Mouse (Mus musculus) G1E (cell line): ENCODE results near the gene Snx1. TPM values are rescaled to one million over a fixed set of nuclear protein-coding genes. Genes with fewer than 3 reads are reported as not detected.

Source experiments
- ATAC-seq: 2 replicates; pipeline ENCODE4 v1.8.0; 2016; ENCODE audit warnings: mild to moderate bottlenecking; ENCODE audit not compliant: insufficient number of reproducible peaks, poor library complexity, low FRiP score, severe bottlenecking; ENCODE audit errors: extremely low read depth
- DNase-seq: peaks from one replicate; pipeline ENCODE4 v3.0.0; 2012; ENCODE audit warnings: low spot score
- H3K27me3 ChIP-seq: 2 replicates; pipeline ENCODE4 v1.6.1; 2012; ENCODE audit warnings: mild to moderate bottlenecking, low read length, inconsistent platforms; ENCODE audit not compliant: insufficient read depth
- H3K36me3 ChIP-seq: replicated peaks from 2 replicates; pipeline ENCODE3; 2012; ENCODE audit warnings: mild to moderate bottlenecking, inconsistent platforms
- H3K4me1 ChIP-seq: 2 replicates; pipeline ENCODE4 v1.6.1; 2012; ENCODE audit warnings: low read depth, low read length, inconsistent platforms, mixed read lengths; ENCODE audit not compliant: insufficient read depth
- H3K4me3 ChIP-seq: 2 replicates; pipeline ENCODE4 v1.5.1; 2012; ENCODE audit warnings: low read depth, mild to moderate bottlenecking, inconsistent platforms, low read length, moderate library complexity, mixed read lengths
- H3K9me3 ChIP-seq: replicated peaks from 2 replicates; pipeline ENCODE4 v1.6.1; 2012; ENCODE audit warnings: inconsistent platforms
- CTCF ChIP-seq: IDR thresholded peaks from 2 replicates; pipeline ENCODE4 v1.5.1; 2012; ENCODE audit warnings: low read depth, low read length, inconsistent platforms, mixed read lengths
- GATA1 ChIP-seq: IDR thresholded peaks from 2 replicates; pipeline ENCODE4 v1.6.1; 2012; ENCODE audit warnings: borderline replicate concordance, low read length, inconsistent platforms, mixed read lengths
- GATA2 ChIP-seq: IDR thresholded peaks from 2 replicates; pipeline ENCODE4 v1.6.1; 2012; ENCODE audit warnings: low read depth, low read length, inconsistent platforms, borderline replicate concordance
- POLR2AphosphoS5 ChIP-seq: IDR thresholded peaks from 2 replicates; pipeline ENCODE4 v1.6.1; 2012; ENCODE audit warnings: low read depth, low read length, inconsistent platforms; ENCODE audit not compliant: insufficient replicate concordance
- TAL1 ChIP-seq: conservative IDR thresholded peaks from 2 replicates; pipeline ENCODE4 v1.6.1; 2012; ENCODE audit warnings: low read depth, low read length, inconsistent platforms, mixed read lengths
- polyA plus RNA-seq: library from polyadenylated mRNA; stranded (reverse); fragments of >175 nt; gene quantifications from 2 replicates; pipeline ENCODE4 v1.2.3, GENCODE M21; 2012
- total RNA-seq, 2 experiments: library from RNA; stranded (forward) in 1 of 2; stranded (reverse) in 1 of 2; fragments of 200-1000 nt in 1 of 2; fragments of >200 nt in 1 of 2; fragmentation: Nextera tagmentation in 1 of 2; gene quantifications; 2 replicates each; pipeline ENCODE4 v1.2.3; 2014 to 2017

Gene Snx1
- total and polyA plus RNA-seq, 3 experiments: 81.1 to 230 (median 227) TPM

DNA sequence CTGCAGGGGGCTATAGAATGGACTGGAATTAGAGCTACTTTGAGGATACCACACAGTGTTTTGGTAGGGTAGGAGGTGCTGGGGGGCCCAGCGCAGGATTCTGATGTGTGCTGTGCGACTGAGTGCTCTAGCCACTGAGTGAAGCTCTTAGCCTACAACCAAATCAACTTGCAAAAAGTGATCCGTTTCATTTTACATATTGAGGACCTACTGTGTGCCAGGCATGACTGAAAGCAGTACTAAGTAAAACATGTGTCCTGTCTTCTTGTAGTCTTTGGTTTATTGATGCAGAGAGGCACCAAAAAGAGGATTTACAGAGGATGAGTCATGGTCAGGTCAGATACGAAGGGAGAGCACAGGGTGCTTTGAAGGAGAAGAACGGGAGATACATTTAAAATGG lies 40.8 kb upstream of the Snx1 start:
- Histone ChIP-seq H3K9me3 (no peaks in the 10 kb centered on the region), H3K4me3 (no peak overlapping the region), H3K4me1 (peaks cover 42% of the 10 kb centered on the region), H3K27me3 (no peaks in the 10 kb centered on the region), H3K36me3 (peaks cover 79% of the 10 kb centered on the region)
- DNase-seq: no peak
- no peak for ATAC-seq
- TF ChIP-seq POLR2AphosphoS5: no peak
- no peak for TF ChIP-seq TAL1
- no peak for TF ChIP-seq CTCF

GRCm38 (mm10) chr9:66162995-66163394 lies 36.6 kb upstream of the Snx1 start:
- TF ChIP-seq CTCF: no peak
- TF ChIP-seq TAL1: no peak
- no peak for TF ChIP-seq GATA1
- no peak for TF ChIP-seq GATA2
- no peak for TF ChIP-seq POLR2AphosphoS5
- H3K4me1 ChIP-seq: peaks cover 52% of the 10 kb centered on the region

DNA sequence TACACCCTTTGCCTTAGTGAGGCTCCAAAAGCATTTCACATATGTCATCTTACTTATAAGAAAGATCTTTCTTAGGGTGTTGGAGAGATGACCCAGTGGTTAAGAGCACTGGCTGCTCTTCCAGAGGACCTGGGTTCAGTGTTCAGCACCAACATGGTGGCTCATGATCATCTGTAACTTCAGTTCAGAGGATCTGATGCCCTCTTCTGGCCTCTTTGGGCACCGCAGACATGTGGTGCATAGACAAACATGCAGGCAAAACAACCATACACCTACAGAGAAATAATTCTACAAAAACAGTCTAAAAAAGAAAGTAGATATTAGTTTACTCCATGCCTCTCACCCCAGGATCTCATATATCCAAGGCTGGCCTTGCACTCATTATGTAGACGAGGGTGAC lies 33.8 kb upstream of the Snx1 start:
- no peaks in the 10 kb centered on the region for H3K27me3 ChIP-seq
- H3K4me1 ChIP-seq: peaks cover 52% of the 10 kb centered on the region
- H3K36me3 ChIP-seq: peaks cover 34% of the 10 kb centered on the region
- ATAC-seq (no peak), DNase-seq (no peak)
- TF ChIP-seq GATA2 (no peak), GATA1 (no peak), CTCF (no peak), POLR2AphosphoS5 (no peak), TAL1 (no peak)
- no peaks in the 10 kb centered on the region for H3K9me3 ChIP-seq
- H3K4me3 ChIP-seq: no peak overlapping the region

More at GRCm38 (mm10) chr9:66162995-66163394, 36.6 kb upstream of the Snx1 start:
- H3K9me3 ChIP-seq: no peaks in the 10 kb centered on the region
- no peak overlapping the region for H3K4me3 ChIP-seq
- peaks cover 62% of the 10 kb centered on the region for H3K36me3 ChIP-seq
- ATAC-seq (no peak), DNase-seq (no peak)
- no peaks in the 10 kb centered on the region for H3K27me3 ChIP-seq

- no peak for ATAC-seq
- DNase-seq: no peak
- Histone ChIP-seq H3K4me1 (peaks cover 52% of the 10 kb centered on the region), H3K36me3 (peaks cover 30% of the 10 kb centered on the region), H3K4me3 (peak overlapping the region; percentile 79; the same call in 1 of the 2 replicates), H3K9me3 (no peaks in the 10 kb centered on the region), H3K27me3 (peaks cover 5% of the 10 kb centered on the region)
- TF ChIP-seq POLR2AphosphoS5 (no peak), GATA1 (no peak), TAL1 (no peak), CTCF (no peak), GATA2 (no peak)
Observed at GRCm38 (mm10) chr9:66158885-66159430, 32.6 kb upstream of the Snx1 start.

DNA sequence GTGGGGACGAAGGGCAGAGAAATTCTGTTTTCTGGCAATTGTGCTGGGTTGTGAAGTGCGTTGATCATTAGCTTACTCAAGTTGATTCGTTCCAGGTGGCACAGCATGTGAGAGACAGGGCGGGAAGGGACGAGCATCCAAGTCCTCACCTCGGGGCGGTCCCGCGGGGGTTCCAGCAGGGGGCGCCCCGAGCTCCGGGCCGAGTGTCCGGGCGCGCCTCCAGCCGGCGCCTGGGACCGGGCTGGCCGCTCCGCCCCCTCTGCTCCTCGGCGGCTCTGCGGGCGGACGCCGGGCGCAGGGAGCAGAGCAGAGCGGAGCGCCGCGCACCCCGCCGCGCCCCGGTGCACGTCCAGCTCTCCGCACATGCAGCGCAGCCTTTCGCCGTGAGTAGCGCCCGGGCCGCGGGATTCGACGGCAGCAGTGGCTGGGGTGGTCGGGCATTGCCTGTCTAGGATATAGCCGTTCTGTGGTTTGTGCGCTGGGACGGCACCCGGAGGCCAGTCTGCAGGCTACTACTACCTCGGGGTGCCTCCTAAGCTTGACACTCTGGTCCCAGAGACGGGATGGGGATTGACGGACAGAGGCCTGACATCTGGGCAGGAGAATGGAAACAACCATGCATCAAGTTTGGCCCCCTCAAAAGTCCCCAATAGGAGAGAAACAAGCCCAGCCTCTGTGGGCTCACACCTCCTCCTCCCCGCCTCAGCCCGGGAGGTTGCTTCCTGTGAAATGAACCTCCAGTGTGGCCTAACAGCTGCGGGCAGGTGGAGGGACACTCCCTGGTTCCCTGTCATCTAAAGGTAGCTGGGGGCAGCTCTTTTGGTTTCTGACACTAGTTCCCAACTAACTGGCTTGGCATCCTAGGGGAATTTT lies 31.8 kb upstream of the Snx1 start, which contains the start of gene Dapk2:
Gene Dapk2 (plus strand): TSS at position 266 of the 873 bp plus-strand sequence.
- peaks cover 12% of the 10 kb centered on the region for H3K27me3 ChIP-seq
- H3K4me3 ChIP-seq: peak within 1 kb of the TSS; percentile 79
- peaks cover 53% of the 10 kb centered on the region for H3K4me1 ChIP-seq
- peaks cover 27% of the 10 kb centered on the region for H3K36me3 ChIP-seq
- ATAC-seq (peak; percentile 22; the same call in 1 of the 2 replicates), DNase-seq (peak; percentile 82)
- H3K9me3 ChIP-seq: no peaks in the 10 kb centered on the region
- TF ChIP-seq GATA1 (no peak), POLR2AphosphoS5 (no peak), GATA2 (no peak), CTCF (peak; percentile 62; the same call in 1 of the 2 replicates), TAL1 (no peak)

GRCm38 (mm10) chr9:66155534-66155933 lies 29.1 kb upstream of the Snx1 start:
- Histone ChIP-seq H3K36me3 (peaks cover 10% of the 10 kb centered on the region), H3K4me3 (no peak overlapping the region), H3K4me1 (peaks cover 56% of the 10 kb centered on the region), H3K27me3 (peaks cover 34% of the 10 kb centered on the region), H3K9me3 (no peaks in the 10 kb centered on the region)
- TF ChIP-seq TAL1: no peak
- no peak for TF ChIP-seq CTCF
- TF ChIP-seq POLR2AphosphoS5: no peak
- no peak for TF ChIP-seq GATA2
- TF ChIP-seq GATA1: no peak
- ATAC-seq (no peak), DNase-seq (no peak)
